ENCODE assay signal across 9 mouse cellular contexts in genomic region chr8:104096644-104097043, GRCm38 (mm10). TPM values are rescaled to one million over a fixed set of nuclear protein-coding genes. Genes with fewer than 3 reads are reported as not detected.
DNase-seq lines count a peak whose midpoint lies in the region; ATAC-seq lines count a peak whose summit lies in the region.
"Had no signal": no experiment of that assay in that cellular context is flagged by ENCODE, and none has a peak within 500 bp of the region (broad histone marks: within the 10 kb centered on the region; RNA-seq: fewer than 3 reads in every experiment).

No protein-coding gene starts in this region.

- H3K27ac ChIP-seq in midbrain, embryonic 14.5 days (replicated peaks; ENCODE audit: low read depth, low read length), result no peak overlapping the region

- 75% methylated on average over 10 of the region's 10 CpGs for WGBS in midbrain, embryonic 14.5 days

- H3K27me3 ChIP-seq in midbrain, embryonic 14.5 days (ENCODE audit: control insufficient read depth, insufficient read depth, low read length), result no peaks in the 10 kb centered on the region

- no peaks in the 10 kb centered on the region for H3K9me3 ChIP-seq in midbrain, embryonic 14.5 days (ENCODE audit: control insufficient read depth, low read length)
- H3K9me3 ChIP-seq: midbrain, embryonic 10.5 days had no signal

- H3K36me3 ChIP-seq in midbrain, embryonic 14.5 days (ENCODE audit: control insufficient read depth, insufficient read depth, low read length), result no peaks in the 10 kb centered on the region
- H3K36me3 ChIP-seq: midbrain, embryonic 10.5 days had no signal

- H3K9ac ChIP-seq in midbrain, embryonic 14.5 days (replicated peaks; ENCODE audit: low read length), result no peak overlapping the region

- 0 out of 2 replicates have a peak, but pooled peaks cover 3% of the 10 kb centered on the region for H3K4me1 ChIP-seq in midbrain, embryonic 14.5 days (ENCODE audit: control insufficient read depth, insufficient read depth, low read length)

- peak; percentile 24 for DNase-seq in gastrocnemius, postnatal 25 days
- DNase-seq in gastrocnemius, postnatal 36 days, result no peak
- DNase-seq in testis, postnatal 10 days (ENCODE audit: low spot score), result peak; percentile 45
- no peak for DNase-seq in testis, postnatal 14 days (ENCODE audit: low spot score)
- peak; percentile 38 to 39 for DNase-seq in kidney, postnatal 36 days
- no peak for DNase-seq in thymus, postnatal 0 days (ENCODE audit: low spot score)
- no peak for DNase-seq in right cerebral cortex, postnatal 14 days
- no peak for DNase-seq in midbrain, embryonic 14.5 days

- no peak overlapping the region for H3K4me3 ChIP-seq in midbrain, embryonic 14.5 days (replicated peaks; ENCODE audit: low read depth, low read length)
- H3K4me3 ChIP-seq: midbrain, embryonic 10.5 days had no signal

- intact Hi-C loops in gastrocnemius, postnatal 36 days (cut with DNase I), result no loop called here

- no peak overlapping the region for H3K4me2 ChIP-seq in midbrain, embryonic 14.5 days (ENCODE audit: low read length)

- no peak for ATAC-seq in midbrain, embryonic 14.5 days (ENCODE audit: low FRiP score, low TSS enrichment)

RNA-seq across cellular contexts. Expression of gene Cdh5, which starts 4.8 kb away (rescaled TPM):
- total RNA-seq in gastrocnemius, postnatal 25 days (2021), result 10 to 100 TPM; 41.8 to 51.9 TPM
- total RNA-seq in gastrocnemius, postnatal 36 days (2021), result 10 to 100 TPM; 40.2 to 46.1 TPM
- 7.8 and 8.3 TPM in 2 replicates for polyA plus RNA-seq in thymus, postnatal 0 days (2015; fragmentation: Nextera tagmentation; extraction: Ambion mirVana)
- 5.3 and 12.7 TPM in 2 replicates for polyA plus RNA-seq in midbrain, embryonic 14.5 days (2014; fragmentation: Nextera tagmentation; extraction: Ambion mirVana)

Comparison
In these comparisons a context has a peak if more than half of its experiments do, and no peak if none do; other contexts are left out.
1. DNase-seq: peak in gastrocnemius, postnatal 25 days (single experiment), testis, postnatal 10 days (single experiment) and kidney, postnatal 36 days (2 of 2); none in gastrocnemius, postnatal 36 days (0 of 2), testis, postnatal 14 days (single experiment), thymus, postnatal 0 days (single experiment), right cerebral cortex, postnatal 14 days (single experiment) and midbrain, embryonic 14.5 days (single experiment).